Mouse (Mus musculus) spleen, adult 2 months (tissue): ENCODE data around the gene Scfd2.

Experiments used
- CTCF ChIP-seq: fragments of 200-500 bp; IDR thresholded peaks from 2 replicates; pipeline ENCODE4 v1.5.1; 2011; ENCODE audit warnings: mild to moderate bottlenecking, inconsistent platforms; ENCODE audit not compliant: insufficient read depth, insufficient read length, insufficient replicate concordance; ENCODE audit errors: extremely low read depth
- POLR2A ChIP-seq: fragments of 200-500 bp; IDR thresholded peaks from 2 replicates; pipeline ENCODE4 v1.6.1; 2011; ENCODE audit warnings: low read depth, low read length, inconsistent platforms

DNA sequence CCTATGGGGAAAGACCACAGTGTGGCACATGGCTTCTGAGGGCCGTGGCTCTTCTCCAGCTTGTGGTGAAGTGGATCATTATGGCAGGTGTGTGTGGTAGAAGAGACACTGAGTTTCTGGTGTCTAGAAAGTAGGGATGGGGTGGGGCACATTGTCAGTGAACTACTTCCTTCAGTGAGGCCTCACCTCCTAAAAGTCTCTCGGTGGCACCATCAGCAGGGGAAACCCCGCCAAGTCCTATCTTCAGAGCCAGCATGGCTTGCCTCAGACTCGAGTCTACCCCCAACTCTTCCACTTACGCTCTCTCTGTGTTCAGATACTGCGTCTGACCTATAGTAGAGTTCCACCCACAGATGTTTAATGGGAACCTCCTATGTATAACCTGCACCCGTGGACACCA lies 297.8 kb downstream of the Scfd2 start:
- TF ChIP-seq POLR2A, result no peak
- TF ChIP-seq CTCF, result no peak
